Mouse (Mus musculus) MEL-GATA-1-ER (cell line): ENCODE data around the gene Elovl7.

Experiments used
- DNase-seq: peaks from one replicate; pipeline ENCODE4 v3.0.0-alpha.2; 2012; ENCODE audit warnings: low read depth; ENCODE audit errors: extremely low read depth

Elovl7 gene

GRCm38 (mm10) chr13:108301411-108301810 is 87.2 kb downstream of the Elovl7 start:
- no peak for DNase-seq

GRCm38 (mm10) chr13:108302957-108303675 is 88.9 kb downstream of the Elovl7 start:
- DNase-seq = no peak

GRCm38 (mm10) chr13:108303841-108304240 is 89.6 kb downstream of the Elovl7 start:
- no peak for DNase-seq

GRCm38 (mm10) chr13:108304680-108305079 is 90.5 kb downstream of the Elovl7 start:
- no peak for DNase-seq

- DNase-seq = peak; percentile 98
These were observed 101.7 kb downstream of the Elovl7 start, which contains the start of gene Depdc1b for GRCm38 (mm10) chr13:108315702-108316486. Depdc1b (plus strand) TSS chr13:108316332.

GRCm38 (mm10) chr13:108316487-108316903 is 102.3 kb downstream of the Elovl7 start:
- DNase-seq = peak; percentile 80

- DNase-seq = no peak
These were observed 103.2 kb downstream of the Elovl7 start for GRCm38 (mm10) chr13:108317414-108317813.

GRCm38 (mm10) chr13:108319028-108319427 is 104.8 kb downstream of the Elovl7 start:
- no peak for DNase-seq

GRCm38 (mm10) chr13:108320216-108320615 is 106.0 kb downstream of the Elovl7 start:
- no peak for DNase-seq

- DNase-seq = no peak
These were observed 108.3 kb downstream of the Elovl7 start for GRCm38 (mm10) chr13:108322466-108322865.

- no peak for DNase-seq
These were observed 109.1 kb downstream of the Elovl7 start for GRCm38 (mm10) chr13:108323317-108323716.

GRCm38 (mm10) chr13:108323866-108324829 is 109.9 kb downstream of the Elovl7 start:
- DNase-seq = no peak

- no peak for DNase-seq
These were observed 111.7 kb downstream of the Elovl7 start for GRCm38 (mm10) chr13:108325871-108326270.

GRCm38 (mm10) chr13:108326351-108326750 is 112.1 kb downstream of the Elovl7 start:
- no peak for DNase-seq

GRCm38 (mm10) chr13:108327047-108327446 is 112.8 kb downstream of the Elovl7 start:
- no peak for DNase-seq

- DNase-seq = no peak
These were observed 114.4 kb downstream of the Elovl7 start for GRCm38 (mm10) chr13:108328406-108329180.

- no peak for DNase-seq
These were observed 115.5 kb downstream of the Elovl7 start for GRCm38 (mm10) chr13:108329693-108330092.
